Mouse (Mus musculus) gastrocnemius, adult 2 months (tissue): ENCODE data around the gene Srcin1. TPM values are rescaled to one million over a fixed set of nuclear protein-coding genes. Genes with fewer than 3 reads are reported as not detected.

Experiments used
- DNase-seq: peaks from one replicate; pipeline ENCODE4 v3.0.0; 2022
- H3K27ac ChIP-seq: fragments of 200-600 bp; 2 replicates; pipeline ENCODE4 v1.8.1; 2022; ENCODE audit warnings: mild to moderate bottlenecking
- H3K4me3 ChIP-seq: fragments of 200-600 bp; 2 replicates; pipeline ENCODE4 v1.8.1; 2022; ENCODE audit warnings: mild to moderate bottlenecking, moderate library complexity
- CTCF ChIP-seq: fragments of 200-600 bp; IDR thresholded peaks from 2 replicates; pipeline ENCODE4 v1.8.1; 2022; ENCODE audit warnings: antibody characterized with exemption, mild to moderate bottlenecking, moderate library complexity
- intact Hi-C: fragments of 180-260 bp; cut with DNase I; formaldehyde crosslinking; loops from one replicate; pipeline ENCODE4 v1.15.1; 2025
- total RNA-seq, 2 experiments: library from RNA; stranded (reverse); gene quantifications; 2 replicates each; pipeline ENCODE4 v1.2.3; 2021

Srcin1 gene
- total RNA-seq, 2 experiments from 2014 or later, result 0.61 to 1.2 TPM

DNA sequence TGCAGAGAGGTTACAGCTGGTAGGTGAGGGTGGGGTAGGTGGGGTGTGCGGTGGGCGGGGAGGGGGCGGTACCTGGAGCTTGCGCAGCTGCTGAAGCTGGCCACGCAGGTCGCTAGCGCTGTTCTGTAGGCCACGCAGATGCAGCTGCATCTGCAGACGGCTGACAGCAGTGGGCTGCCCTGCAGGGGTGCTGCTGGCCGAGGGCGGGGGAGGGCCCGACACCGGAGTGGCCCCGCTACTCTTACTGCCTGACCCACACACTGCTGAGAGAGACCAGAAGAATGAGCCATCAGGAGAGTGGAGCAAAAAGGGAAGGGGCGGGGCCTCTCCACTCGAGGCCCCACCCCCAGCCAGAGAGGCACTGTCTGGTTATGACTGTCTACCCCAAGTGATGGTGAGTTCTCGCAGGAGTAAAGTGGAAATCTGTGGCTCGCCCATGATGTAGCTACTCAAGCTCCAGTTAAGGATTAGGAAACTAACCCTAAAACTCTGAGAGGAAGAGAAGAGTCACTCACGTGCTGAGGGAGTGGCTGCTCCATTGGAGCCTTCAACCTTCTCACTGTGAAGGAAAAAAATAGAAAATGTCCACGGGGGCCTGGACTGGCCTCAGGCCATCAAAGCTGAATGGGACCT, 42.9 kb downstream of the Srcin1 start:
- no peak for TF ChIP-seq CTCF
- Histone ChIP-seq H3K27ac (no peak overlapping the region), H3K4me3 (no peak overlapping the region)
- intact Hi-C loops, result no loop called here
- DNase-seq, result no peak

DNA sequence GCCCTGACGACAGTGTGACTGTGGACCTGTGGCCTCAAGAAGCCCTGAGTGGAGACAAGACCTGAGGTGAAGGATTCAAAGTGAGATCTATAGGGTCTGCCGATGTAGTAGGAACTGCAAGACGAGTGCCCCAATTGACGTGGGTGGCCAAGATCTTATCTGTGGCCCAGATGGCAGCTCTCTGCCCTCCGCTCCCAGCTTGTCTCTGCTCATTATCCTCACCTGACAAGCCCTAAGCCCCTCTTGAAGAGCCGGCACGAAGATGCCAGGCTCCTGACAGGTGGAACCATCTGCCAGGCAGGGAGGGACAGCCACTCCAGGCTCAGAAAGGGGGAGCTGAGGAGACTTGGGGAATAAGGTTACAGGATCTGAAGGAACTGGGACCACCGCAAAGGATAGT, 43.6 kb downstream of the Srcin1 start:
- no peak for TF ChIP-seq CTCF
- DNase-seq, result no peak
- intact Hi-C loops, result no loop called here
- H3K4me3 ChIP-seq, result no peak overlapping the region
- H3K27ac ChIP-seq, result no peak overlapping the region

DNA sequence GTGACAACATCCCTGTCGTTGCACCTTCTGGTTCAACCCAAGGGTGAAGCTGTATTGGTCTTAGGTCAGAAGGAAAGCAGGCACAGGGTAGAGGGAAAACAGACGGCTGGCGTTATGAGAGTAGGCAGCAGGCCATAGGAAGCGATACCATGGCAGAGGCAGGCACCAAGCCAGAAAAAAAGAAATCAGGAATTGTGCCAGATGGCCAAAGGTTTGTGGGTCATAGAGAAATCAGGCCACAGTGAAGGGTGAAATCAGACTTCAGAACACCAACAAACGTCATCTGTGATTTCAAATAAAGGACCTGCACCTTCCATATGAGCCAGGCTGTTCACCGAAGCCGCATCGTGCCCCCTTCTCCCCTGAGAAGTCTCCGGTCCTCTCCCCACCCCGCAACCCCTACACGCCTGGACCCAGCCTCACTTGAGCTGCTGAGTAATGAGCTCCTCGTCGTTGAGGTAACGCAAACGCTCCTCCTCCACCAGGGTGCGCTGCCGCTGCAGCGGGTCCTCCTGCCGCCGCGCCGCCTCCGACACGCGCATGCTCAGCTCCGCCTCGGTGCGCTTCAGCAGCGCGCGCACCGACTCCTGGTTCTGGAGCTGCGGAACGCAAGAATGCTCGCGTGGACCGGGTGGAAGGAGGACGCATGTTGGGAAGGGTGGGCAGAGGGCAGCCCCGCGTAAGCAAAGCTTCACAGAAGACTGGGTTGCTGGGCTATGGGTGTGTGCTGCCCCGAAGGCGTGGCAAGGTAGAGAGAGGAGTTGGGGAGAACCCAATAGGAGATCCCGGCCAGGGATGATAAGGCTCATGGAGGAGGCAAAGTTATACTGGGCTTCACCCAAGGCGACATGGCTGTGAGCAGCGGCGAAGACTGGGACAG, 44.4 kb downstream of the Srcin1 start:
- intact Hi-C loops, result loop anchor here (1.0 kb wide), 2 partner anchors 26 to 91 kb away; no protein-coding TSS in a partner anchor
- TF ChIP-seq CTCF, result peak; percentile 96
- DNase-seq, result peak; percentile 94
- peak overlapping the region; percentile 72 for H3K4me3 ChIP-seq
- peak overlapping the region; percentile 24; the same call in 1 of the 2 replicates for H3K27ac ChIP-seq

DNA sequence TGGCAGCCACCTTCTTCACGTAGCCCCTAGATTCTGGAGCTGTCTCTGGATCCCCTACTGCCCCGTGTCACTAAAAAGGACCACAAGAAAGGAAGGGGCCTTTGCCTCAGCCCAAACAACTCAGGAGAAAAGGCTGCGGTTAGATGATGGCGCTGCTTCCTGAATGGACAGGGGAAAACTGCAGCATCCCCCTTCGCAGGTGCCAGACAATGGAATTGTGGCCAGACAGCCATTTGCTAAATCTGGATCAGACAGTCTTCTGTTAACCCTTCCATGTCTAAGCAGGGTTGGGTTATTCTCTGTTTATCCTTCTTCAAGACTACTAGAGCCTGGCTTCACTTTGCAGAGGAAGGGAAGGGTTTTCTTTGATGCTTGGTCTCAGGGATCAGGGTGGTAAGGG, 45.0 kb downstream of the Srcin1 start:
- TF ChIP-seq CTCF, result no peak
- Histone ChIP-seq H3K4me3 (no peak overlapping the region), H3K27ac (no peak overlapping the region)
- no peak for DNase-seq
- intact Hi-C loops, result loop anchor here (1.0 kb wide), 2 partner anchors 26 to 91 kb away; no protein-coding TSS in a partner anchor

DNA sequence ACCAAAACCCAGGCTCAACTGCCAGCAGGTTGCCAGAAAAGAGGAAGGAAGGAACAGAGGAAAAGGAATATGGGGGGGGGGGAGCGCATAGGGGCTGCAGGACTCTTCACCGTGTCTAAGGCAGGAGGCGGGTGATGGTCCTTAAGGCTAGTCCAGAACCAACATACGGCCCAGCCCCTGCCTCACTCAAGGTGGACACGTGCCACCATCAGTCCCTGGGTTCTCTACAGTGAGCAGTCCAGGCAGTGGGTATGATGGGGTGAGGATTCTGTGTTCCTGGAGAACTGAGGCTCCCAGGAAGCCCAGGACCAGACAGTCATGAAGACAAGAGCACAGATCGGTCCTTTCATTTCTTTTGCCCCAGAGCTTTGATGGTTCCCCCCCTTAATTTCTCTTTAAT, 45.9 kb downstream of the Srcin1 start:
- no peak for TF ChIP-seq CTCF
- H3K4me3 ChIP-seq, result no peak overlapping the region
- no peak for DNase-seq
- no peak overlapping the region for H3K27ac ChIP-seq
- intact Hi-C loops, result no loop called here

DNA sequence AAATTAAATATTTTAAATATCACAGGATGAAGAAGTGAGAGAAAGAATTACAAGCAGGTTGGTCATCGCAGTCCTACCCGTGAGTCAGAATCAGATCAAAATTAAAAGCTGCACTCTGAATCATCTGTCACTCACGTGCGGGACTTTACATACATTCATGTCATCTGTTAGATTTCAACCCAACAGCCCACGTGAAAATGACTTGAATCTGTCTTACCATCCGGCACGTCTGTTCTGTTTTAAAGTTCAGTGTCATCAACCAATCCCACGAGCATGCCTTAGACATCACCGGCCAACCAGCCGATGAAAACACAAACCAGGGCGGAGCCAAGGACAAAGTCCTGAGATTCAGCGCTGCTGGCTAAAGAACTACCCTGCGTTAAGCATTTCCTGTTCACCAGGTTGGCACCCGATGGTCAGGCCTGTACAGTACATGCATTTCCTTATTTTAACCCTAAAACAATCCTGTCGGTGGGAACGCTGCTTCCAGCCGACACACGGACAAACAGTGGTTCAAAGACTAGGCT, 47.6 kb downstream of the Srcin1 start:
- H3K4me3 ChIP-seq, result no peak overlapping the region
- TF ChIP-seq CTCF, result no peak
- intact Hi-C loops, result no loop called here
- DNase-seq, result no peak
- H3K27ac ChIP-seq, result no peak overlapping the region

DNA sequence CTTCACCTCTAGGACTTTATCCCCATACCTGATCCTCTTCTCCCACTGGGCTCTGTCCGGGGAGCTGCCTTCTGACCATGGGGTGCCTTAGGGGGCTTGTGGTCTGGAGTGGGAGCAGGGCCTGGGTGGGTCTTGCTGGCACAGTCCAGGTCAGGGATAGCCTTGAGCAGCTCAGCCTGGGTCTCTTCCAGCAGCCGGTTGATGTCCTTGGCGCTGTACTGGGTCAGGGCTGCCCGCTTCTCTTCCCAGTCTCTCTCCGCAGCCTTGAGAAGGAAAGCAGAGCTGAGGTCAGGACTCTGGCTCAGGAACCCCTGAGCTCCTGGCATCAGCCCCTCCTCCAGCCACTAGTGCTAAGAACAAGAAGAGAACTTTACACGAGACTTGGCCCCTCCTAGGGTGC, 50.7 kb downstream of the Srcin1 start:
- no peak for TF ChIP-seq CTCF
- DNase-seq, result no peak
- intact Hi-C loops, result no loop called here
- Histone ChIP-seq H3K27ac (no peak overlapping the region), H3K4me3 (no peak overlapping the region)

DNA sequence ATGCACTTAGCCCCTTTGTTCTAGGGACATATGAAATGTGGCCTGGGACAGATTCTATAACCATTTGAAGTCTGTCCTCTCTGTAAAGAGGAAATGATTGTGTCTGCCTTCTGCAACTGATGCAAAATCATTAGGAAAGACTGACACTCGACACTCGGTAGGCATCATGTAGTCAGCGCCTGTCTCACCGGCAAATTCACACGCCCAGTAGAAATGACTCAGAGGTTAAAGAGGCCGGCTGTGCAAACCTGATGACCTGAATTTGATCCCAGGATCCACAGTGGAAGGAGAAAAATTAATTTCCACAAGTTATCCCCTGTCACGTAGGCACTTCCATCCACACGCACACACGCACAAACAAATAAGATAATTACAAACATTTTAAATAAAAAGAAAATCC, 51.7 kb downstream of the Srcin1 start:
- Histone ChIP-seq H3K27ac (no peak overlapping the region), H3K4me3 (no peak overlapping the region)
- no peak for TF ChIP-seq CTCF
- intact Hi-C loops, result no loop called here
- no peak for DNase-seq

DNA sequence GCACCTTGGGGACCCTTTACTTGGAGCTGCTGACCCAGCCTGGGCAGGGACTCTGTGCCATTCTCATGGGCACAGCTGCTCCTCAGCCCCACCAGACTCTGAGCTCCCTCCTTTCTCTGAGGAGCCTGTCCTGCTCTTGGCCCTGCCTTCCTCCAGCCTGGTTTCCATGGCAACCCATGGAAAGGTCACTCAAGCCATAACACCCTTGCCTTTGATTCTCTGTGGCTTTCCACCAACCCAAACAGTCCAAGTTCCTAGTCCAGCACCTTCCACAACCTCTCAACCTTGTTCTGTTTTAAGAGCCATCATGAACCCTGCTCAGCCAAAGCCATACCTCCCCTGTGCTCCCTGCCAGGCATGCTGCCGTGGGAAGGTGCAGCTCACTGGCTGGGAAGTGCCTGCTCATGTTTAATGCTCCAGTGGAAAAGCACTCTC, 52.1 kb downstream of the Srcin1 start:
- H3K4me3 ChIP-seq, result no peak overlapping the region
- intact Hi-C loops, result no loop called here

DNA sequence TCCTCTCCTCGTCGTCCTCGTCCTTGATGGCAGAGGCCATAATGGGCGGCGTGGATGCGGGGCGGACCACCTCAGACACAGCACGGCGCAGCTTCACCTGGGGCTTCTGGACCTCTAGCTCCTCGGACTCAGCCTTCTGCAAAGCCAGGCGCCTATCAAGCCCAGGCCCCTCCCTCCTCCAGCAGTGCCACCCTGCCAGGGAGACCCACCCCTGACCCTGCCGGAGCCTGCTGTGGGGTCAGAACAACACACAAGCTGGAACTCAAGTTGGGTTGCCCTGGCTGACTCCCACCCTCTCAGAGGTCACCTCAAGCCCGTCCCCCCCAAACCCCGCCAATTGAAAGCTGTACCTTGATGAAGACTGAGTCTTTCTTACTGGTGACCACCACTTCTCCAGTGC, 52.9 kb downstream of the Srcin1 start:
- no peak overlapping the region for H3K27ac ChIP-seq
- DNase-seq, result no peak
- no peak overlapping the region for H3K4me3 ChIP-seq
- TF ChIP-seq CTCF, result no peak
- intact Hi-C loops, result no loop called here

More for the DNA sequence above, 52.1 kb downstream of the Srcin1 start:
- DNase-seq, result no peak
- TF ChIP-seq CTCF, result no peak
- no peak overlapping the region for H3K27ac ChIP-seq

DNA sequence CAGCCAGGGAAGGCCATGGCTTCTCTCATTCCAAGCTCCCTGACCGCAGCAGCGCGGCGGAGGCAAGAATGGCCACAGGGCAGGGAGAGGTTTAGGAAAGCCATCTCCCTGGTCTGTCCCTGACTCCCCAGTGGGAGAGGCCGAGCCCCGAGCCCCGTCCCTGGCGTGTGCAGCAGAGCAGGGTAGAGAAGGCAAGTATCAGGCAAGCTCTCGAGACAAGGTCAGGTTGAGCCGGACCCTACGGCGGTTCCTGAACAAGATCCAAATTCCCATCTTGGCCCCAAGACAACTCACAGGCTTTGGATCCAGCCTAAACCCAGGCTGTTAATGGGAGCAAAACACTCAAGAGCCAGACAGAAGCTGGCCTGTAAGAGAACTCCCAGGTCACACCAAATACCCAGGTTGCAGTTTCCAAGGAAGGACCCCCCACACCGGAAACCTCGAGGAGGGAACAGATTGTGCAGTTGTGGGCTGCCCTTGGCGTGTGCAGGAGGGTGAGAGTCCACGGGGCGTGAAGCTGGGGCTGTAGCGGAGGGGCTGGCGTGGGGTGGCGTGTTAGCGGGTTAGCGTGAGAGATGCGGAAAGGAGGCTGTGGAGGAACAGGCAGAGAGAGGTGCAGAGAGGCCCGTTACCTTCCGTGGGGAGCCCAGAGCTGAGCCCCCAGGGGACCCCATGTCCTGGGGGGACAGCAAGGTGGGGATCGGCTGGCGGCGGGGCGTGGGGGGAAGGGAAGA, 54.1 kb downstream of the Srcin1 start:
- intact Hi-C loops, result no loop called here
- Histone ChIP-seq H3K4me3 (no peak overlapping the region), H3K27ac (no peak overlapping the region)
- no peak for TF ChIP-seq CTCF
- no peak for DNase-seq

DNA sequence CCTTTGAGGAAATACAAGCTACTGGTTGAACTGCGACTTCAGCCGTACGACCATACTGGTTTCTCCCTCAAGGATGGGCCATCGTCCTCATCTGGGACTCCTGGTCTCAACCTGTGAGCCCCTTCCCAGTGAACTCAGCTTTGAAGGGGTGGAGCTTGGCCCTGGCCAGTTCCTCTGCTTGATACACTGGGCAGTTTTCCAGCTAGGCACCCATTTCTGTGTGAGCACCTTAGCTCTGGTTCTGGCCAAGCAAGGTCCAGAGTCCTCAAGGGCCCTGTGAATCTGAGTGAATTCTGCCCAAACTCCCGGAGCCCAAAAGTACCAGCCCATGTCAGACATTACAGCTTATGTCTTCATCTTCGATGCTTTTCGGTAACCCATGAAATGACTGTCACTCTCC, 55.4 kb downstream of the Srcin1 start:
- no peak for TF ChIP-seq CTCF
- intact Hi-C loops, result no loop called here
- Histone ChIP-seq H3K27ac (no peak overlapping the region), H3K4me3 (no peak overlapping the region)
- no peak for DNase-seq

DNA sequence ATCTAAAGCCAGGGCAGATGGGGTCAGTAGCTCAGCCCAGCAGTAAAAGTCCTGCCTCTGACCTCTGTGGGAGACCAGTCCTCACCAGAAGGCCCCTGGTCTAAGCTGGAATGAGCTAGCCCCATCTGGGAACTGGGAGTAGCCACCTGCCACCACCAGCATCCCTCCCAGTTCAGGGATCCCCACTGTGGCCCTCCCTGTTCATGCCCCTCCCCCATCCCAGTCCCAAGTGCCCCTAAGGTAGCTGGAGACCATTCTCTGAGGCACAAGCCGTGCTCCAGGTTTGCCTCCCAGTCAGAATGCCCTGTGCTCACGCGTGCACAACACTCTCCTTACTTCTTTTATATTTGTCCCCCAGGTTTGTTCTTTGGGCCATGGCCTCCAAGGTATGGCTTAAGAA, 62.9 kb downstream of the Srcin1 start:
- intact Hi-C loops, result no loop called here
- TF ChIP-seq CTCF, result no peak
- Histone ChIP-seq H3K27ac (no peak overlapping the region), H3K4me3 (no peak overlapping the region)
- DNase-seq, result no peak
